Mouse (Mus musculus) liver, embryonic 11.5 days (tissue): ENCODE measurements around the gene 1810049J17Rik. TPM values are rescaled to one million over a fixed set of nuclear protein-coding genes. Genes with fewer than 3 reads are reported as not detected.
A peak's percentile ranks its signal among the peaks of the same experiment; 100 is the strongest.

Source experiments
- ATAC-seq: fragments of 200-750 bp; cut with Nextera tagmentation; replicated peaks from 2 replicates; pipeline ENCODE4 v1.8.0; 2017; ENCODE audit warnings: moderate number of reproducible peaks, mild to moderate bottlenecking, moderate TSS enrichment, moderate library complexity; ENCODE audit not compliant: low FRiP score
- DNase-seq: peaks from one replicate; pipeline ENCODE4 v3.0.0-alpha.2; 2017; ENCODE audit warnings: low spot score
- H3K27ac ChIP-seq: fragments of 300-500 bp; sonication (generic); 2 replicates; pipeline ENCODE4 v1.5.1; 2014; ENCODE audit warnings: mild to moderate bottlenecking, low read depth, low read length, control low read depth
- H3K27me3 ChIP-seq: fragments of 300-500 bp; sonication (generic); replicated peaks from 2 replicates; pipeline ENCODE4 v1.6.1; 2014; ENCODE audit warnings: low read length, mixed read lengths; ENCODE audit not compliant: control insufficient read depth, insufficient read depth
- H3K36me3 ChIP-seq: fragments of 300-500 bp; sonication (generic); 2 replicates; pipeline ENCODE4 v1.6.1; 2014; ENCODE audit warnings: mild to moderate bottlenecking, low read length, moderate library complexity, mixed read lengths; ENCODE audit not compliant: control insufficient read depth, insufficient read depth
- H3K4me1 ChIP-seq: fragments of 300-500 bp; sonication (generic); replicated peaks from 2 replicates; pipeline ENCODE4 v1.6.1; 2014; ENCODE audit warnings: low read length, mixed read lengths; ENCODE audit not compliant: control insufficient read depth, insufficient read depth
- H3K4me2 ChIP-seq: fragments of 300-500 bp; sonication (generic); 2 replicates; pipeline ENCODE4 v1.6.1; 2014; ENCODE audit warnings: mild to moderate bottlenecking, control low read depth, moderate library complexity
- H3K4me3 ChIP-seq: fragments of 300-500 bp; sonication (generic); 2 replicates; pipeline ENCODE4 v1.5.1; 2014; ENCODE audit warnings: low read depth, low read length, control low read depth
- H3K9ac ChIP-seq: fragments of 300-500 bp; sonication (generic); 2 replicates; pipeline ENCODE4 v1.6.1; 2014; ENCODE audit warnings: low read depth, low read length, control low read depth
- H3K9me3 ChIP-seq: fragments of 300-500 bp; sonication (generic); 2 replicates; pipeline ENCODE4 v1.6.1; 2016; ENCODE audit warnings: low read length, inconsistent platforms, mixed read lengths; ENCODE audit not compliant: control insufficient read depth
- WGBS: fragments of 180-500 bp; shearing (Covaris S2); extraction: QIAGEN DNeasy Blood & Tissue Kit; methylation state at CpG from one replicate; pipeline ENCODE4 v1.1.7; 2014; 5-methylcytosine and 5-hydroxymethylcytosine counted together
- polyA plus RNA-seq: library from polyadenylated mRNA; unstranded; fragments of >200 nt; fragmentation: Nextera tagmentation; extraction: Ambion mirVana; gene quantifications from 2 replicates; pipeline ENCODE4 v1.2.1, GENCODE M21; 2014

1810049J17Rik gene
- polyA plus RNA-seq, 1 experiment from 2014 or later = 1.3 TPM

GRCm38 (mm10) chr15:12337030-12337778 lies 15.5 kb upstream of the 1810049J17Rik start:
- Histone ChIP-seq H3K4me1 (peaks cover 44% of the 10 kb centered on the region), H3K27me3 (no peaks in the 10 kb centered on the region), H3K9ac (no peak overlapping the region), H3K36me3 (peaks cover 4% of the 10 kb centered on the region; the same call in 1 of the 2 replicates), H3K9me3 (no peaks in the 10 kb centered on the region), H3K4me3 (no peak overlapping the region), H3K4me2 (peak overlapping the region; percentile 27; the same call in 1 of the 2 replicates), H3K27ac (peak overlapping the region; percentile 75)
- WGBS = 61% methylated on average over 4 of the region's 4 CpGs
- ATAC-seq = peak; percentile 52
- no peak for DNase-seq

- DNase-seq (no peak), ATAC-seq (no peak)
- no peak overlapping the region for H3K4me2 ChIP-seq
- no peak overlapping the region for H3K27ac ChIP-seq
- H3K9ac ChIP-seq = no peak overlapping the region
- no peaks in the 10 kb centered on the region for H3K9me3 ChIP-seq
- H3K27me3 ChIP-seq = no peaks in the 10 kb centered on the region
- 77% methylated on average over 4 of the region's 4 CpGs for WGBS
- no peak overlapping the region for H3K4me3 ChIP-seq
- no peaks in the 10 kb centered on the region; the same call in 1 of the 2 replicates for H3K36me3 ChIP-seq
- H3K4me1 ChIP-seq = peaks cover 45% of the 10 kb centered on the region
Measured at GRCm38 (mm10) chr15:12334381-12334780, 12.7 kb upstream of the 1810049J17Rik start.

- Histone ChIP-seq H3K27ac (no peak overlapping the region), H3K9me3 (no peaks in the 10 kb centered on the region), H3K27me3 (no peaks in the 10 kb centered on the region), H3K4me3 (no peak overlapping the region), H3K36me3 (no peaks in the 10 kb centered on the region; the same call in 1 of the 2 replicates), H3K4me2 (no peak overlapping the region), H3K4me1 (peaks cover 30% of the 10 kb centered on the region), H3K9ac (no peak overlapping the region)
- ATAC-seq (no peak), DNase-seq (no peak)
- WGBS = 56% methylated on average over 1 of the region's 1 CpGs
Measured at GRCm38 (mm10) chr15:12331300-12331699, 9.6 kb upstream of the 1810049J17Rik start.

DNA sequence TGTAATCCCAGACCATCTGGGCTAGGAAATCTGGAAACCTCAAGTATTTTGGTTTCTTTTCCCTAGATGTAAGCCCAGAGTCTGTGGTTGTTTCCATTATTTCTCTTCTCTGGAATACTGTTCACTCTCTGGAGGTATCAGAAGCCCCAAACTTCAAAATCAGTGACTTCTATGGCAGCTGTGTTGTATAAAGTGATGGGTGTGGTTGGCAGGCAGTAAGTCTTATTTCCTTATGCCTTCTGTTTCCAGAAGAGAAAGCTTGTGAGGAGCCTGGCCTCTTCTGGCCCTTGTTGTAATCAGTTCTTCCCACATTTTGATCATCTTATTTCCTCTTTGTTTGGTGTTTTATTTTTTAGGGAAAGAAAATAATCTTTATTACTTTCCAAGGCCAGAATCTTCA lies 9.2 kb upstream of the 1810049J17Rik start:
- no peaks in the 10 kb centered on the region; the same call in 1 of the 2 replicates for H3K36me3 ChIP-seq
- no peak for DNase-seq
- no peak overlapping the region for H3K4me3 ChIP-seq
- no peak overlapping the region for H3K27ac ChIP-seq
- peaks cover 30% of the 10 kb centered on the region for H3K4me1 ChIP-seq
- H3K9ac ChIP-seq = no peak overlapping the region
- ATAC-seq = no peak
- H3K27me3 ChIP-seq = no peaks in the 10 kb centered on the region
- H3K4me2 ChIP-seq = no peak overlapping the region
- no peaks in the 10 kb centered on the region for H3K9me3 ChIP-seq

GRCm38 (mm10) chr15:12330389-12330788 lies 8.7 kb upstream of the 1810049J17Rik start:
- ATAC-seq (no peak), DNase-seq (no peak)
- H3K4me2 ChIP-seq = no peak overlapping the region
- H3K9me3 ChIP-seq = no peaks in the 10 kb centered on the region
- no peaks in the 10 kb centered on the region for H3K27me3 ChIP-seq
- H3K4me3 ChIP-seq = no peak overlapping the region
- no peak overlapping the region for H3K9ac ChIP-seq
- WGBS = 87% methylated on average over 3 of the region's 3 CpGs
- peaks cover 31% of the 10 kb centered on the region for H3K4me1 ChIP-seq
- no peak overlapping the region for H3K27ac ChIP-seq
- no peaks in the 10 kb centered on the region; the same call in 1 of the 2 replicates for H3K36me3 ChIP-seq

DNA sequence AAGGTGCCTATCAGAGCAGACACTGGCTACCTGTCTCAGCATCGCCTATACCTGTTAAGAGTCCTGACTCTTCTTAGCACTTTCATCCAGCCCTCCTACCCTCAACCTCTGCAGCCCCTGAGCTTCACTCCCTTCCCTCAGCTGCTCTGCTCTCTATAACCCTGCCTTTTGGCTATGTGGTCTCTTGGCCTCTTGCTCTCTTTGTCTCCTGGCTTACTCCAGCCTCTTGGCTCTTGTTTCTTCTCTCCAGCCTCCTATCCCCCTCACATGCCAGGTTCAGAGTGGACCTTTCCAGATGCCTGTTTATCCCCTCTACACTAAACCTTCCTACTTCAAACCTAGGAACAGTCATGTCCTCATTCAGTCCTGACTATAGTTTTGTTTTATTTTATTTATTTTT lies 2.6 kb upstream of the 1810049J17Rik start:
- H3K27ac ChIP-seq = no peak overlapping the region
- peaks cover 23% of the 10 kb centered on the region for H3K4me1 ChIP-seq
- H3K9ac ChIP-seq = no peak overlapping the region
- H3K36me3 ChIP-seq = no peaks in the 10 kb centered on the region
- no peak overlapping the region for H3K4me3 ChIP-seq
- DNase-seq (no peak), ATAC-seq (no peak)
- H3K27me3 ChIP-seq = no peaks in the 10 kb centered on the region
- no peaks in the 10 kb centered on the region for H3K9me3 ChIP-seq
- WGBS = 75% methylated on average over 1 of the region's 1 CpGs
- H3K4me2 ChIP-seq = peak overlapping the region; percentile 36

DNA sequence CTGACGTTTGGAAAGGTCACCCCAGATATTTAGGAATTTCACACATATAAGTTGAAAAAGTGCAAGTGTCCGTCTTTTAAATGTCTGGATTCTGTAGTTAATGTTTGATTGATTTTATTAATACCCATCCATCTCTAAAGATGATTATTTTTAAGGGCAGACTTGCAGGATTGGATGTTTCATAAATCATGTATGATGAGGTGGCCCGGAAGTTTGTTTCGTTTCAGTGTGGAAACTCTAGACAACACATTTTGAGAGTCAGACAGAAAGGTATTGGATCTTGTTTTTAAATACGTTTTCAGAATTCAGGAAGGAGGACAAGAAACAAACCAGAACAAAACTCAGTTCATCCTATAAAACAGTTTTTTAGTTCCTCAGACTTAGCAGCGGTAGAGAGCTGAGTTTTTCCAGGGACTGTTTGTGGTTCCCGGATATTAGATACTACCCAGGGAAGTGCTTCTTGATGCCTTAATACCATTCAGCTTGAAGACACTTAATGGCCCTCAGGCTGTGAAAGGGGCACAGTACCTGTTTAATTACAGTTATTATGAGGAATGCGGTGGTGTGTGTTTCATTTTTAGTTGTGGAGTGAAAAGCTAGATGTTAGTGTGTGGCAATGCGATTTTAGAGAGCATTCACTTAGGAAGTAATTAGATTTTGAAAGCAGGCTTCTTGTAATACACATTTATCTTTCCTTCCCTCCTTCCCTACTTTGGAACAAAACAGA lies 1.1 kb upstream of the 1810049J17Rik start:
- no peaks in the 10 kb centered on the region for H3K9me3 ChIP-seq
- H3K27me3 ChIP-seq = no peaks in the 10 kb centered on the region; the same call in 1 of the 2 replicates
- ATAC-seq = no peak
- no peak for DNase-seq
- peak overlapping the region; percentile 95 for H3K4me3 ChIP-seq
- no peak overlapping the region; the same call in 1 of the 2 replicates for H3K27ac ChIP-seq
- peak overlapping the region; percentile 92 for H3K4me2 ChIP-seq
- 16% methylated on average over 9 of the region's 9 CpGs for WGBS
- no peaks in the 10 kb centered on the region for H3K36me3 ChIP-seq
- peak overlapping the region; percentile 97 for H3K9ac ChIP-seq
- peaks cover 23% of the 10 kb centered on the region for H3K4me1 ChIP-seq

- WGBS = under 1% methylated on average over 74 of the region's 74 CpGs
- ATAC-seq = peak; percentile 91
- H3K9ac ChIP-seq = peak within 1 kb of the TSS; percentile 97
- H3K27me3 ChIP-seq = no peaks in the 10 kb centered on the region; the same call in 1 of the 2 replicates
- peak within 1 kb of the TSS; percentile 93 for H3K27ac ChIP-seq
- peak within 1 kb of the TSS; percentile 95 for H3K4me3 ChIP-seq
- peak; percentile 94 for DNase-seq
- no peaks in the 10 kb centered on the region for H3K36me3 ChIP-seq
- H3K4me2 ChIP-seq = peak within 1 kb of the TSS; percentile 92
- H3K4me1 ChIP-seq = peaks cover 19% of the 10 kb centered on the region
- no peaks in the 10 kb centered on the region for H3K9me3 ChIP-seq
Measured at GRCm38 (mm10) chr15:12321091-12321787, 460 bp downstream of the 1810049J17Rik start, which contains the start of gene Golph3. Golph3 (plus strand) TSS chr15:12321450.
